Mouse (Mus musculus): Measurements from ENCODE around the gene R3hdm4. TPM values are rescaled to one million over a fixed set of nuclear protein-coding genes. Genes with fewer than 3 reads are reported as not detected.
"Not testable (repeated sequence)": the region's sequence is repeated elsewhere in the genome, so short reads cannot be mapped to it uniquely, and the experiment has no call there.

R3hdm4 gene
- polyA plus RNA-seq, 1 experiment from 2014 or later, result 309 TPM

DNA sequence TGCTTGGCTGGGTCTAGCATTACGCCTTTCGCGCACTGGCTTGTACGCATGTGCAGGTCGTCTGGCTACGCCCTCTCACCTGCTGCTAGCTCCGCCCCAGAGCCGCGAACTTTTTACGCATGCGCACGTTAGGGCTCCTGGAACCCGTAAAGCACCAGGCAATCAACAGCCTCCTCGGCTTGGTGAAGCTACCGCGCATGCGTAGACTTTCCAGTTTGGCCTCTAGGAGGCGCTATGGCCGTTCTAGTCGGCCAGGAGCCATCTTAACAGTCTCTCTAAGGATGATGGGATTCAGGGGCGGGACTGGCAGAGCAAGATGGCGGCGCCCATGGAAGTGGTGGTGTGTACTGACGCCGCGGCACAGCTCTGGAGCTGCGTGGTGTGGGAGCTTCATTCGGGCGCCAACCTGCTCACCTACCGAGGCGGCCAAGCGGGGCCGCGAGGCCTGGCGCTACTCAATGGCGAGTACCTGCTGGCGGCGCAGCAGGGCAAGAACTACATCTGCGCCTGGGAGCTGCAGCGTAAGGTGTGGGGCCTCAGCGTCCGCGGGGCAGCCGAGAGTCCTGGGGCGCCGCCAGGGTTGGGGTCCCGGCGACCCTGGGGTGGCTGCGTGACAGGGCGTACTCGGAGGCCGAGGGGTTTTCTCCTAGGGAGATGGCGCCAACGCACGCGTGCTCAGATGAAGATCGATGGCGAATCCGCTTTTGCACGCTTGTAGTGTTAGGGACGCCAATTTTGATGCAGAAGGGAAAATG lies 39.0 kb upstream of the R3hdm4 start, which contains the start of gene Wdr18:
TSS of gene Wdr18 (plus strand) at position 306 of the 755 bp plus-strand sequence.
- Histone ChIP-seq H3K27me3 (replicated peaks; ENCODE audit: control insufficient read depth, insufficient read depth, low read length) (no peaks in the 10 kb centered on the region), H3K9ac (replicated peaks; ENCODE audit: low read depth, low read length) (peak within 1 kb of the TSS; percentile 82), H3K4me2 (ENCODE audit: low read length) (peak within 1 kb of the TSS; percentile 87), H3K36me3 (ENCODE audit: control insufficient read depth, insufficient read depth) (peaks cover 3% of the 10 kb centered on the region; the same call in 1 of the 2 replicates), H3K4me1 (replicated peaks; ENCODE audit: control insufficient read depth, insufficient read depth, low read length) (peaks cover 8% of the 10 kb centered on the region), H3K9me3 (ENCODE audit: control insufficient read depth, low read length) (no peaks in the 10 kb centered on the region), H3K27ac (ENCODE audit: low read length) (peak within 1 kb of the TSS; percentile 71), H3K4me3 (replicated peaks; ENCODE audit: low read length) (peak within 1 kb of the TSS; percentile 97)
- under 1% methylated on average over 61 of the region's 61 CpGs for WGBS
- peak; percentile 98 for ATAC-seq

DNA sequence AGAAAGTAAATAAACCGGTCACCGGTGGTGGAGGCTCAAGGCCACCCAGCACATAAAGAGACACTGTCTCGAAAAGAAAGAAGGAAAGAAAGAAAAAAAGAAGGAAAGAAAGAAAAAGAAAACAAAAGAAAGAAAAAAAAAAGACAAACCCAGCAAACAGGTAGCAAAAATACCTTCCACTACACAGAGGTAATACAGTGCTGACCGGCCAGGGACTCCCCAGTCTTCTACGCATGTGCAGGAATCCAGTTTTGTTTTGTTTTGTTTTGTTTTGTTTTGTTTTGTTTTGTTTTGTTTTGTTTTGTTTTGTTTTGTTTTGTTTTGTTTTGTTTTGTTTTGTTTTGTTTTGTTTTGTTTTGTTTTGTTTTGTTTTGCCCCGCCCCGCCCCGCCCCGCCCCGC lies 38.4 kb upstream of the R3hdm4 start:
- H3K36me3 ChIP-seq (ENCODE audit: control insufficient read depth, insufficient read depth); ATAC-seq; H3K9ac ChIP-seq (replicated peaks; ENCODE audit: low read depth, low read length); H3K27me3 ChIP-seq (replicated peaks; ENCODE audit: control insufficient read depth, insufficient read depth, low read length); H3K9me3 ChIP-seq (ENCODE audit: control insufficient read depth, low read length); H3K4me1 ChIP-seq (replicated peaks; ENCODE audit: control insufficient read depth, insufficient read depth, low read length); H3K27ac ChIP-seq (ENCODE audit: low read length): not testable (repeated sequence)
- 31% methylated on average over 10 of the region's 10 CpGs for WGBS
- peak overlapping the region; percentile 97 for H3K4me3 ChIP-seq (replicated peaks; ENCODE audit: low read length)
- H3K4me2 ChIP-seq (ENCODE audit: low read length), result peak overlapping the region; percentile 8; the same call in 1 of the 2 replicates

DNA sequence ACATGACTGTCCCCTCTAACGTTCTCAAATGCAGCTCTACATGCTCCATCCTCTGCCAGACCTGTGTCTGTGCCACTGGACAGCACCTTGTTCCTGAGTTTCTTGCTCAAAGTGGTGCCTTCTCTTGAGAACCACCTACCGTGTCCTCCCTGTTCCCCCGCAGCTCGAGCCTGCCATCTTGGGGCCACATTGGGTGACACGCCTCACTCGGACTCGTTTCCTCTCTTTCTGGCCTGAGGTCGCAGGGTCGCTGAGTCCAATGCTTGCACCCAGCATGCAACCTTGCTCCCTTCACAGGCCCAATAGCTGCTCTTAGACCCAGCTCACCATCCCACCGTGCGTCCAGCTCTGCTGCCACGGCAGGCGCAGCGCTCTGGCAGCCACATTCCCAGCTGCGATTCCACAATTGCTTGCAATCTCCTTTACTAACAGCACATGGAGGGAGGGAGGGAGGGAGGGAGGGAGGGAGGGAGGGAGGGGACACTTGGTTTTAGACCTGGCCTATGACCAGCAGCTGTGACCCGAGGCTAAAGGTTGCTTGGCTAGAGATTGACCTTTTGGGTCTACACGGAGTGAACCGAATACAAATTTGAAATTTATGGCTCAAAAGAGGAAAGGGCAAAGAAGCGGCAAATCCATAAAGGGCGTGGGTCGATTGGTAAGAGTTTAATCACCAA lies 37.3 kb upstream of the R3hdm4 start:
- H3K27me3 ChIP-seq (replicated peaks; ENCODE audit: control insufficient read depth, insufficient read depth, low read length), result no peaks in the 10 kb centered on the region
- H3K4me2 ChIP-seq (ENCODE audit: low read length), result no peak overlapping the region
- ATAC-seq, result no peak
- 15% methylated on average over 21 of the region's 21 CpGs for WGBS
- no peak overlapping the region for H3K27ac ChIP-seq (ENCODE audit: low read length)
- H3K4me3 ChIP-seq (replicated peaks; ENCODE audit: low read length), result no peak overlapping the region
- H3K36me3 ChIP-seq (ENCODE audit: control insufficient read depth, insufficient read depth), result no peaks in the 10 kb centered on the region; the same call in 1 of the 2 replicates
- no peaks in the 10 kb centered on the region for H3K9me3 ChIP-seq (ENCODE audit: control insufficient read depth, low read length)
- H3K4me1 ChIP-seq (replicated peaks; ENCODE audit: control insufficient read depth, insufficient read depth, low read length), result peaks cover 8% of the 10 kb centered on the region
- no peak overlapping the region for H3K9ac ChIP-seq (replicated peaks; ENCODE audit: low read depth, low read length)

DNA sequence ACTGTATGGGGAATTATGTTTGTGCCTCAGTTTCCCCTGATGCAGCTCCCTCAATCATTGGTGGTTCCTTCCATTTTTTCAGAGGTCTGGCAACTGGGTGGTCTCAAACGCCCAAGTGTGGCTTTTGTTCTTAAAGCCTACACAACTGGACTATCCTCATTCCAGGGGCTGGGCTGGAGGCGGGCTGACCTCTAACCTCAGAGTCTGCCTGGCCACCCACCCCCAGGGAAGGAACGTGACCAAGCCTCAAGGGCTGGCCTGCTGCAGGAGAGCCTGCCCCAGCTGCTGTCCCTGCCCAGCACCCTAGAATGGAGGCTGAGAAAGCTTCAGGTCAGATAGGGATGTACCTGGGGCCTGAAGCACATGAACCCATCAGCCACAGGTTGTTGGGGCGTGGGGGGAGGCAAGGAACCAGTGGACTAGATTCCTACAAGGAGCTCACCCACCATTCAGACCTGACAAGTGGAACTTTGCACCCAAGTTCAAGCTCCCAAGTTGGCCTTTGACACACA lies 35.7 kb upstream of the R3hdm4 start:
- Histone ChIP-seq H3K4me1 (replicated peaks; ENCODE audit: control insufficient read depth, insufficient read depth, low read length) (peaks cover 8% of the 10 kb centered on the region), H3K9me3 (ENCODE audit: control insufficient read depth, low read length) (no peaks in the 10 kb centered on the region), H3K27me3 (replicated peaks; ENCODE audit: control insufficient read depth, insufficient read depth, low read length) (no peaks in the 10 kb centered on the region), H3K4me2 (ENCODE audit: low read length) (no peak overlapping the region), H3K9ac (replicated peaks; ENCODE audit: low read depth, low read length) (no peak overlapping the region), H3K36me3 (ENCODE audit: control insufficient read depth, insufficient read depth) (no peaks in the 10 kb centered on the region; the same call in 1 of the 2 replicates), H3K4me3 (replicated peaks; ENCODE audit: low read length) (no peak overlapping the region), H3K27ac (ENCODE audit: low read length) (no peak overlapping the region)
- WGBS, result 20% methylated on average over 4 of the region's 4 CpGs
- no peak for ATAC-seq

DNA sequence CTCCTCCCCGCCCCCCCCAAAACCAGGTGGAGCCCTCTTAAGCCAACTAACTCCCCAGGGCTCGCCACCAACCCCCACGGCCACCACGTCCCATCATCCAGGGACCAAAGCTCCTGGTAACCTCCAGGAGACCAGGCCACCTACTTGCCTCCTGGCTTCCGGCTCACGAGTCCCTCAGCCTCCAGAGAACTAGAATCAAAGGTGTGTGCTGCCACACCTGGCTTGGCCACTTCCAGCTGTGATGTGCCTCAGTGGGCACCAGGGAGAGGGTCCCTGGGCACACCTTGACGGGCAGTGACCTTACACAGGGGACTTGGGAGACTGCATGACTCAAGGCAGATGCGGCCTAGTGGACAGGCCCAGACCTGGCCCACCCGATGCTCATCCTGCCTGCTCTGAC lies 34.7 kb upstream of the R3hdm4 start:
- no peak overlapping the region for H3K9ac ChIP-seq (replicated peaks; ENCODE audit: low read depth, low read length)
- ATAC-seq, result no peak
- H3K27ac ChIP-seq (ENCODE audit: low read length), result no peak overlapping the region
- H3K4me2 ChIP-seq (ENCODE audit: low read length), result no peak overlapping the region
- no peaks in the 10 kb centered on the region for H3K9me3 ChIP-seq (ENCODE audit: control insufficient read depth, low read length)
- H3K27me3 ChIP-seq (replicated peaks; ENCODE audit: control insufficient read depth, insufficient read depth, low read length), result no peaks in the 10 kb centered on the region
- no peaks in the 10 kb centered on the region; the same call in 1 of the 2 replicates for H3K36me3 ChIP-seq (ENCODE audit: control insufficient read depth, insufficient read depth)
- peaks cover 3% of the 10 kb centered on the region for H3K4me1 ChIP-seq (replicated peaks; ENCODE audit: control insufficient read depth, insufficient read depth, low read length)
- H3K4me3 ChIP-seq (replicated peaks; ENCODE audit: low read length), result no peak overlapping the region
- WGBS, result 67% methylated on average over 9 of the region's 9 CpGs

DNA sequence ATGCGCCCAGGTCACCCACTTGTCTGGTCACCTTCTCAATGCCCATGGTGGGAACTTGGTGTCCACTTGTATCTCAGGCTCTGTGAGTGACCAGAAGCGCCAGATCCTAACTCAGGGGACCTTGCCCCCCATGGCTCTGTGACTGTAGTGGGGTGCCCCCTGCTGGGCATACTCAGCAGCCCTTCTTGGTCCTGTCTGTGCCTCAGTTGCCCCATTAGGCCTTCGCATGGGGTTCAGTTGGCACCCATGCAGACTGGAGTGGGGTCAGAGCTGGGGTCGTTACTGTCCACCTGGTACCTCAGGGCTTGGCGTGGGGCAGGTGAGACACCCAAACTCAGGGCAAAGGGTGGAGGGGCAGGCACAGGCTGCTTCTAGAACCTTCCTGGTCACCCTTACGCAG lies 32.9 kb upstream of the R3hdm4 start:
- Histone ChIP-seq H3K36me3 (ENCODE audit: control insufficient read depth, insufficient read depth) (peaks cover 2% of the 10 kb centered on the region; the same call in 1 of the 2 replicates), H3K27me3 (replicated peaks; ENCODE audit: control insufficient read depth, insufficient read depth, low read length) (no peaks in the 10 kb centered on the region), H3K27ac (ENCODE audit: low read length) (no peak overlapping the region), H3K4me3 (replicated peaks; ENCODE audit: low read length) (no peak overlapping the region), H3K4me1 (replicated peaks; ENCODE audit: control insufficient read depth, insufficient read depth, low read length) (no peaks in the 10 kb centered on the region), H3K9me3 (ENCODE audit: control insufficient read depth, low read length) (no peaks in the 10 kb centered on the region), H3K9ac (replicated peaks; ENCODE audit: low read depth, low read length) (no peak overlapping the region), H3K4me2 (ENCODE audit: low read length) (no peak overlapping the region)
- no peak for ATAC-seq
- 87% methylated on average over 6 of the region's 6 CpGs for WGBS

DNA sequence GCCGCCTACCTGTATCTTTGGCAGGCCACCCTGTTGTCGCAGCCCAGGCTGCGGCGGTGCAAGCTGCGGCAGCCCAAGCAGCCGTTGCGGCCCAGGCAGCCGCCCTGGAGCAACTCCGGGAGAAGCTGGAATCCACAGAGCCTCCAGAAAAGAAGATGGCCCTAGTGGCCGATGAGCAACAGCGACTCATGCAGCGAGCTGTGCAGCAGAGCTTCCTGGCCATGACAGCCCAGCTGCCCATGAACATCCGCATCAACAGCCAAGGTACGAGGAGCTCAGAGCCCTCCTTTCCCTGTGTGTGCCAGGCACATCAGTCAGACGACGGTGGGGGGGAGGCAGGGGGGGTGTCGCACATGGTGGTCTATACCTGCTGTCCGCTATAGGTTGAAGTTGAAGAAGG lies 29.7 kb upstream of the R3hdm4 start:
- H3K9ac ChIP-seq (replicated peaks; ENCODE audit: low read depth, low read length), result no peak overlapping the region
- no peak overlapping the region for H3K27ac ChIP-seq (ENCODE audit: low read length)
- no peaks in the 10 kb centered on the region for H3K27me3 ChIP-seq (replicated peaks; ENCODE audit: control insufficient read depth, insufficient read depth, low read length)
- H3K4me1 ChIP-seq (replicated peaks; ENCODE audit: control insufficient read depth, insufficient read depth, low read length), result peaks cover 4% of the 10 kb centered on the region
- no peak overlapping the region for H3K4me3 ChIP-seq (replicated peaks; ENCODE audit: low read length)
- peaks cover 2% of the 10 kb centered on the region; the same call in 1 of the 2 replicates for H3K36me3 ChIP-seq (ENCODE audit: control insufficient read depth, insufficient read depth)
- ATAC-seq, result no peak
- no peak overlapping the region for H3K4me2 ChIP-seq (ENCODE audit: low read length)
- no peaks in the 10 kb centered on the region for H3K9me3 ChIP-seq (ENCODE audit: control insufficient read depth, low read length)
- 88% methylated on average over 18 of the region's 18 CpGs for WGBS

DNA sequence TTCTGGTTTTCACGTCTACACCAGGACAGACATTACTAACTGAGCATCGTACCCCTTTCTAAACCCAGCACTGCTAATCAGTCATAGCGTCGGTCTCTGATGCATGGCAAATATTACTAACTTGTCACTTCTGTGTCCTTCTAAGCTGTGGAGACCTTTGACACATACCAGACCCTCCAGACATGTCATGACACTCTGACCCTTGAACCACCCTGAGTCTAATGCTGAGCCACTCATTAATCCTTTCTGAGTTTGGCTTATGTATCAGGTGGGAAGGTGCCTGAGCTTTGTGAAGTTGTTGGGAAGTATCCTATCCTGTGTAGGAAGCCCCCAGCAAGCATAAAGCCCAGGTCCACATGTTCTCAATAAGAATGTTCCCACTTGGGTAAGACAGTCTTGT lies 28.9 kb upstream of the R3hdm4 start:
- H3K36me3 ChIP-seq (ENCODE audit: control insufficient read depth, insufficient read depth), result peaks cover 2% of the 10 kb centered on the region; the same call in 1 of the 2 replicates
- no peaks in the 10 kb centered on the region for H3K27me3 ChIP-seq (replicated peaks; ENCODE audit: control insufficient read depth, insufficient read depth, low read length)
- no peak overlapping the region for H3K4me3 ChIP-seq (replicated peaks; ENCODE audit: low read length)
- H3K4me1 ChIP-seq (replicated peaks; ENCODE audit: control insufficient read depth, insufficient read depth, low read length), result peaks cover 7% of the 10 kb centered on the region
- H3K27ac ChIP-seq (ENCODE audit: low read length), result no peak overlapping the region
- H3K9ac ChIP-seq (replicated peaks; ENCODE audit: low read depth, low read length), result no peak overlapping the region
- WGBS, result 94% methylated on average over 4 of the region's 4 CpGs
- ATAC-seq, result no peak
- H3K9me3 ChIP-seq (ENCODE audit: control insufficient read depth, low read length), result no peaks in the 10 kb centered on the region
- H3K4me2 ChIP-seq (ENCODE audit: low read length), result no peak overlapping the region

DNA sequence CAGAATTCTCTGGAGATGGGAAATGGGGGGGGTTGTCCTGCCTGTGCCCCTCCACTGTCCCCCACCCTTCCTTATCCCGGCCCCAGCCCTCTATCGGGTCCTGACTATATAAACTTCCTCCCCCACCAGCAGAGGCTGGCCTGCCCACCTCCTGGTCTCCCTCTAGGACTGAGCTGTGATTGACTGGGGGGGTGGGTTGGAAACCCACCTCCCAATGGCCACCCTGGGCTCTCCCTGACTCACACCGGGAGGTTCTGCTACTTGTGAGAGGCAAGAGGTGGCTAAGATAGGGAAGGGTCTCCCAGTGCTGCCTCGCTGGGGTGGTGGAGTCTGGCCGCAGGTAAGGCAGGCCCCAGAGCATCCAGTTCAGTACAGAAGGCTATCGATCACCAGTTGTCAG lies 26.5 kb upstream of the R3hdm4 start:
- 87% methylated on average over 6 of the region's 6 CpGs for WGBS
- Histone ChIP-seq H3K9ac (replicated peaks; ENCODE audit: low read depth, low read length) (no peak overlapping the region), H3K36me3 (ENCODE audit: control insufficient read depth, insufficient read depth) (0 out of 2 replicates have a peak, but pooled peaks cover 2% of the 10 kb centered on the region), H3K27ac (ENCODE audit: low read length) (no peak overlapping the region), H3K4me1 (replicated peaks; ENCODE audit: control insufficient read depth, insufficient read depth, low read length) (peaks cover 7% of the 10 kb centered on the region), H3K27me3 (replicated peaks; ENCODE audit: control insufficient read depth, insufficient read depth, low read length) (no peaks in the 10 kb centered on the region), H3K4me2 (ENCODE audit: low read length) (no peak overlapping the region), H3K4me3 (replicated peaks; ENCODE audit: low read length) (no peak overlapping the region), H3K9me3 (ENCODE audit: control insufficient read depth, low read length) (no peaks in the 10 kb centered on the region)
- ATAC-seq, result no peak
